Mouse (Mus musculus) bone marrow macrophage, adult 2 months (primary cell): ENCODE measurements around the gene Mcrip1.

Experiments
- CTCF ChIP-seq: IDR thresholded peaks from 2 replicates; pipeline ENCODE4 v1.5.1; 2012; ENCODE audit warnings: low read depth, mild to moderate bottlenecking, low read length, moderate library complexity
- POLR2A ChIP-seq: IDR thresholded peaks from 2 replicates; pipeline ENCODE4 v1.6.1; 2012; ENCODE audit warnings: mild to moderate bottlenecking, low read depth, low read length, borderline replicate concordance

GRCm38 (mm10) chr11:120571122-120571521 is 21.6 kb upstream of the Mcrip1 start:
- TF ChIP-seq POLR2A (no peak), CTCF (no peak)
